Mouse (Mus musculus): ENCODE measurements around the gene Prex1.
"Not testable (repeated sequence)": the region's sequence is repeated elsewhere in the genome, so short reads cannot be mapped to it uniquely, and the experiment has no call there.

Gene Prex1

GRCm38 (mm10) chr2:166713690-166714426 lies at the start of gene Prex1:
Gene Prex1 (minus strand): TSS chr2:166713832.
- peak; percentile 99 for DNase-seq (ENCODE audit: low read depth, low spot score)

GRCm38 (mm10) chr2:166757969-166758368 lies 44.3 kb upstream of the Prex1 start:
- no peak for DNase-seq (ENCODE audit: low read depth, low spot score)

GRCm38 (mm10) chr2:166754760-166755159 lies 41.1 kb upstream of the Prex1 start:
- peak; percentile 31 for DNase-seq (ENCODE audit: low read depth, low spot score)

- DNase-seq (ENCODE audit: low read depth, low spot score): no peak
Measured at GRCm38 (mm10) chr2:166754194-166754593, 40.6 kb upstream of the Prex1 start.

GRCm38 (mm10) chr2:166750620-166751191 lies 37.1 kb upstream of the Prex1 start:
- no peak for DNase-seq (ENCODE audit: low read depth, low spot score)

- DNase-seq (ENCODE audit: low read depth, low spot score): not testable (repeated sequence)
Measured at GRCm38 (mm10) chr2:166746261-166746913, 32.8 kb upstream of the Prex1 start.

GRCm38 (mm10) chr2:166745849-166746248 lies 32.2 kb upstream of the Prex1 start:
- peak; percentile 33 for DNase-seq (ENCODE audit: low read depth, low spot score)

GRCm38 (mm10) chr2:166744433-166744832 lies 30.8 kb upstream of the Prex1 start:
- DNase-seq (ENCODE audit: low read depth, low spot score): no peak

- DNase-seq (ENCODE audit: low read depth, low spot score): no peak
Measured at GRCm38 (mm10) chr2:166743504-166743903, 29.9 kb upstream of the Prex1 start.

- DNase-seq (ENCODE audit: low read depth, low spot score): no peak
Measured at GRCm38 (mm10) chr2:166741445-166741844, 27.8 kb upstream of the Prex1 start.

- DNase-seq (ENCODE audit: low read depth, low spot score): no peak
Measured at GRCm38 (mm10) chr2:166740396-166740795, 26.8 kb upstream of the Prex1 start.

- DNase-seq (ENCODE audit: low read depth, low spot score): no peak
Measured at GRCm38 (mm10) chr2:166737307-166737706, 23.7 kb upstream of the Prex1 start.

GRCm38 (mm10) chr2:166735469-166736001 lies 21.9 kb upstream of the Prex1 start:
- no peak for DNase-seq (ENCODE audit: low read depth, low spot score)

GRCm38 (mm10) chr2:166732860-166733259 lies 19.2 kb upstream of the Prex1 start:
- DNase-seq (ENCODE audit: low read depth, low spot score): no peak

- DNase-seq (ENCODE audit: low read depth, low spot score): no peak
Measured at GRCm38 (mm10) chr2:166732146-166732545, 18.5 kb upstream of the Prex1 start.

GRCm38 (mm10) chr2:166731102-166731883 lies 17.7 kb upstream of the Prex1 start:
- DNase-seq (ENCODE audit: low read depth, low spot score): not testable (repeated sequence)

GRCm38 (mm10) chr2:166730567-166730915 lies 16.9 kb upstream of the Prex1 start:
- no peak for DNase-seq (ENCODE audit: low read depth, low spot score)

GRCm38 (mm10) chr2:166729656-166730566 lies 16.3 kb upstream of the Prex1 start:
- no peak for DNase-seq (ENCODE audit: low read depth, low spot score)

- DNase-seq (ENCODE audit: low read depth, low spot score): no peak
Measured at GRCm38 (mm10) chr2:166729045-166729444, 15.4 kb upstream of the Prex1 start.

GRCm38 (mm10) chr2:166728261-166728680 lies 14.6 kb upstream of the Prex1 start:
- peak; percentile 36 for DNase-seq (ENCODE audit: low read depth, low spot score)

- no peak for DNase-seq (ENCODE audit: low read depth, low spot score)
Measured at GRCm38 (mm10) chr2:166727790-166728189, 14.2 kb upstream of the Prex1 start.

Measured in CD4-positive, CD25-positive, alpha-beta regulatory T cell, adult 2 months (primary cell).